Mouse (Mus musculus) heart, embryonic 13.5 days (tissue): ENCODE measurements around the gene B3gat2. TPM values are rescaled to one million over a fixed set of nuclear protein-coding genes. Genes with fewer than 3 reads are reported as not detected.

Experiments used
- ATAC-seq: fragments of 200-750 bp; cut with Nextera tagmentation; 2 replicates; pipeline ENCODE4 v1.8.0; 2017; ENCODE audit warnings: moderate TSS enrichment; ENCODE audit not compliant: insufficient number of reproducible peaks, low FRiP score, low TSS enrichment; ENCODE audit errors: extremely low read depth
- H3K27ac ChIP-seq: fragments of 300-500 bp; sonication (generic); replicated peaks from 2 replicates; pipeline ENCODE4 v1.5.1; 2015; ENCODE audit warnings: moderate library complexity, mild to moderate bottlenecking, inconsistent platforms
- H3K27me3 ChIP-seq: fragments of 300-500 bp; sonication (generic); replicated peaks from 2 replicates; pipeline ENCODE4 v1.6.1; 2015; ENCODE audit warnings: mild to moderate bottlenecking, inconsistent platforms
- H3K36me3 ChIP-seq: fragments of 300-500 bp; sonication (generic); 2 replicates; pipeline ENCODE4 v1.6.1; 2015; ENCODE audit warnings: mild to moderate bottlenecking, inconsistent platforms
- H3K4me1 ChIP-seq: fragments of 300-500 bp; sonication (generic); 2 replicates; pipeline ENCODE4 v1.6.1; 2015; ENCODE audit warnings: inconsistent platforms
- H3K4me2 ChIP-seq: fragments of 300-500 bp; sonication (generic); 2 replicates; pipeline ENCODE4 v1.6.1; 2015; ENCODE audit warnings: inconsistent platforms, mild to moderate bottlenecking, moderate library complexity
- H3K4me3 ChIP-seq: fragments of 300-500 bp; sonication (generic); 2 replicates; pipeline ENCODE4 v1.5.1; 2015; ENCODE audit warnings: moderate library complexity, mild to moderate bottlenecking, inconsistent platforms
- H3K9ac ChIP-seq: fragments of 300-500 bp; sonication (generic); 2 replicates; pipeline ENCODE4 v1.6.1; 2015; ENCODE audit warnings: inconsistent platforms, mild to moderate bottlenecking, moderate library complexity
- H3K9me3 ChIP-seq: fragments of 300-500 bp; sonication (generic); 2 replicates; pipeline ENCODE4 v1.6.1; 2016; ENCODE audit warnings: inconsistent platforms
- WGBS: fragments of 180-500 bp; shearing (Covaris S2); methylation state at CpG from one replicate; pipeline ENCODE4 v1.1.7; 2015; ENCODE audit warnings: mixed read lengths; 5-methylcytosine and 5-hydroxymethylcytosine counted together
- polyA plus RNA-seq: library from polyadenylated mRNA; unstranded; fragments of >200 nt; fragmentation: Nextera tagmentation; extraction: Ambion mirVana; gene quantifications from 2 replicates; pipeline ENCODE4 v1.2.1, GENCODE M21; 2015

The B3gat2 gene
- polyA plus RNA-seq, 1 experiment from 2014 or later = 0.41 TPM

- H3K27me3 ChIP-seq = no peaks in the 10 kb centered on the region
- H3K27ac ChIP-seq = no peak overlapping the region
- H3K4me2 ChIP-seq = no peak overlapping the region
- no peaks in the 10 kb centered on the region for H3K9me3 ChIP-seq
- no peak overlapping the region for H3K9ac ChIP-seq
- H3K4me1 ChIP-seq = no peaks in the 10 kb centered on the region
- H3K36me3 ChIP-seq = no peaks in the 10 kb centered on the region
- WGBS = 95% methylated on average over 7 of the region's 7 CpGs
- no peak overlapping the region for H3K4me3 ChIP-seq
- no peak for ATAC-seq
These were observed 123.4 kb downstream of the B3gat2 start for GRCm38 (mm10) chr1:23884914-23885313.

- no peaks in the 10 kb centered on the region for H3K9me3 ChIP-seq
- H3K4me1 ChIP-seq = peaks cover 31% of the 10 kb centered on the region
- H3K36me3 ChIP-seq = no peaks in the 10 kb centered on the region
- H3K4me2 ChIP-seq = no peak overlapping the region
- H3K4me3 ChIP-seq = no peak overlapping the region
- no peak for ATAC-seq
- H3K27me3 ChIP-seq = no peaks in the 10 kb centered on the region
- no peak overlapping the region for H3K27ac ChIP-seq
- WGBS = 24% methylated on average over 1 of the region's 1 CpGs
- H3K9ac ChIP-seq = no peak overlapping the region
These were observed 130.5 kb downstream of the B3gat2 start for GRCm38 (mm10) chr1:23892072-23892471.

Other genes with a start within 250 kb of the B3gat2 start
- gene Smap1, start 160.6 kb downstream of the B3gat2 start, polyA plus RNA-seq = 30.1 and 35.3 TPM in 2 replicates
- gene Sdhaf4, start 243.9 kb downstream of the B3gat2 start, polyA plus RNA-seq = 68.6 and 73.2 TPM in 2 replicates